In the genomic region with DNA sequence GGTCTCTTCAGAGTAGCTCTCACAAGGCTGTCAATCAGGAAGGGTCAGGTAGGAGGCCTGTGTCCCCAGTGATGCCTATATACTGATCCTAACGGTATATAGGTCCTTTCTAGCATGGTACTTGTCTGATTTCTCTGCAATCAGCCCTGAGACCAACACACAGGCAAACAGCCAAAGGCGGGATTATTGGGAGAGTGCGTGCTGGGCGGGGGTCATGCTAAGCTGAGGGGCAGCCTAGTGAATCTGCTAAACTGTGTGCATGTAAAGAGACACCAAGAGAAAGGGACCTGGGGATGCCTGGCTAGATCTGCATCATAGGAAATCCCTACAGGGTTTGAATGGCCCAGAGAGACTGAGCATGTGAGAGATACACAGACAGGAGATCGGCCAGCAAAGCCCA, we compare ENCODE assay signal across 8 mouse cellular contexts. TPM values are rescaled to one million over a fixed set of nuclear protein-coding genes. Genes with fewer than 3 reads are reported as not detected.
DNase-seq lines count a peak whose midpoint lies in the region; ATAC-seq lines count a peak whose summit lies in the region.
"Had no signal": no experiment of that assay in that cellular context is flagged by ENCODE, and none has a peak within 500 bp of the region (broad histone marks: within the 10 kb centered on the region; RNA-seq: fewer than 3 reads in every experiment).

No protein-coding gene starts in this region.

- ATAC-seq in forebrain, embryonic 12.5 days (ENCODE audit: low FRiP score), result no peak
- ATAC-seq in stomach, embryonic 14.5 days (ENCODE audit: insufficient number of reproducible peaks, insufficient read depth, low FRiP score, low read depth), result no peak

- intact Hi-C loops in left cerebral cortex, postnatal 4 days (cut with DNase I), result no loop called here

- H3K27ac ChIP-seq in forebrain, embryonic 12.5 days, result peak overlapping the region; percentile 95
- H3K27ac ChIP-seq in limb, embryonic 10.5 days, result peak overlapping the region; percentile 95
- peak overlapping the region; percentile 91 for H3K27ac ChIP-seq in stomach, embryonic 14.5 days (ENCODE audit: low read length)

- peaks cover 55% of the 10 kb centered on the region for H3K4me1 ChIP-seq in forebrain, embryonic 12.5 days
- H3K4me1 ChIP-seq in limb, embryonic 10.5 days, result peaks cover 49% of the 10 kb centered on the region
- H3K4me1 ChIP-seq in stomach, embryonic 14.5 days (ENCODE audit: control insufficient read depth, insufficient read depth, low read length), result peaks cover 27% of the 10 kb centered on the region

- 59% methylated on average over 5 of the region's 5 CpGs for WGBS in forebrain, embryonic 12.5 days
- 79% methylated on average over 5 of the region's 5 CpGs for WGBS in limb, embryonic 10.5 days
- 86% methylated on average over 5 of the region's 5 CpGs for WGBS in stomach, embryonic 14.5 days

- peaks cover 7% of the 10 kb centered on the region; the same call in 1 of the 2 replicates for H3K36me3 ChIP-seq in forebrain, embryonic 12.5 days (replicated peaks)
- peaks cover 10% of the 10 kb centered on the region for H3K36me3 ChIP-seq in limb, embryonic 10.5 days
- 0 out of 2 replicates have a peak, but pooled peaks cover 3% of the 10 kb centered on the region for H3K36me3 ChIP-seq in stomach, embryonic 14.5 days (ENCODE audit: control insufficient read depth, insufficient read depth, low read length)

- no peaks in the 10 kb centered on the region for H3K9me3 ChIP-seq in forebrain, embryonic 12.5 days
- H3K9me3 ChIP-seq in limb, embryonic 10.5 days (replicated peaks), result no peaks in the 10 kb centered on the region
- no peaks in the 10 kb centered on the region for H3K9me3 ChIP-seq in stomach, embryonic 14.5 days (ENCODE audit: control insufficient read depth, low read depth, low read length)
- H3K9me3 ChIP-seq: liver, embryonic 15.5 days had no signal

- H3K9ac ChIP-seq in forebrain, embryonic 12.5 days, result peak overlapping the region; percentile 56; the same call in 1 of the 2 replicates
- no peak overlapping the region for H3K9ac ChIP-seq in stomach, embryonic 14.5 days (replicated peaks; ENCODE audit: low read depth, low read length)
- H3K9ac ChIP-seq: liver, embryonic 15.5 days had no signal

- H3K4me3 ChIP-seq in forebrain, embryonic 12.5 days (replicated peaks), result no peak overlapping the region
- no peak overlapping the region for H3K4me3 ChIP-seq in limb, embryonic 10.5 days
- no peak overlapping the region for H3K4me3 ChIP-seq in stomach, embryonic 14.5 days (ENCODE audit: low read depth, low read length)
- H3K4me3 ChIP-seq: liver, embryonic 15.5 days had no signal

- DNase-seq in left cerebral cortex, postnatal 4 days, result peak; percentile 59
- no peak for DNase-seq in left cerebral cortex, adult 18-20 months (ENCODE audit: low spot score in 2 of 2)
- no peak for DNase-seq in limb, embryonic 10.5 days (ENCODE audit: low spot score)
- no peak for DNase-seq in adrenal gland, adult 8-10 months
- no peak for DNase-seq in adrenal gland, postnatal 14 days

- peak overlapping the region; percentile 69 for H3K4me2 ChIP-seq in forebrain, embryonic 12.5 days
- H3K4me2 ChIP-seq in stomach, embryonic 14.5 days (replicated peaks; ENCODE audit: low read depth, low read length), result no peak overlapping the region
- H3K4me2 ChIP-seq: liver, embryonic 15.5 days had no signal

- H3K27me3 ChIP-seq in forebrain, embryonic 12.5 days, result no peaks in the 10 kb centered on the region
- H3K27me3 ChIP-seq in limb, embryonic 10.5 days (ENCODE audit: low read depth, poor library complexity, severe bottlenecking), result peaks cover 10% of the 10 kb centered on the region; the same call in 1 of the 2 replicates
- no peaks in the 10 kb centered on the region for H3K27me3 ChIP-seq in stomach, embryonic 14.5 days (ENCODE audit: control insufficient read depth, insufficient read depth, low read length)

RNA-seq across cellular contexts. Expression of gene Hes6, which starts 1.5 kb away (rescaled TPM):
- 10 to 100 TPM; 61.6 to 65.6 TPM for total RNA-seq in left cerebral cortex, postnatal 4 days (2021)
- 10 to 100 TPM; 15.3 to 17.4 TPM for total RNA-seq in left cerebral cortex, adult 18-20 months (2021)
- 295 and 297 TPM in 2 replicates for polyA plus RNA-seq in forebrain, embryonic 12.5 days (2016; fragmentation: Nextera tagmentation; extraction: Ambion mirVana)
- 86.2 and 111 TPM in 2 replicates for polyA plus RNA-seq in limb, embryonic 10.5 days (2016; fragmentation: Nextera tagmentation; extraction: Ambion mirVana)
- polyA plus RNA-seq in stomach, embryonic 14.5 days (2014; fragmentation: Nextera tagmentation; extraction: Ambion mirVana), result 65.7 and 78.1 TPM in 2 replicates
- 100 to 1,000 TPM; 178 to 376 (median 294) TPM for total RNA-seq in adrenal gland, adult 8-10 months (2022)
- total RNA-seq in adrenal gland, postnatal 14 days (2021), result 182 and 223 TPM in 2 replicates

RNA-seq across cellular contexts. Expression of gene Ilkap, which starts 16.7 kb away (rescaled TPM):
- total RNA-seq in left cerebral cortex, postnatal 4 days (2021), result 10 to 100 TPM; 84.7 to 89.3 TPM
- total RNA-seq in left cerebral cortex, adult 18-20 months (2021), result 10 to 100 TPM; 60.1 to 64.3 TPM
- 153 and 163 TPM in 2 replicates for polyA plus RNA-seq in forebrain, embryonic 12.5 days (2016; fragmentation: Nextera tagmentation; extraction: Ambion mirVana)
- polyA plus RNA-seq in limb, embryonic 10.5 days (2016; fragmentation: Nextera tagmentation; extraction: Ambion mirVana), result 185 and 190 TPM in 2 replicates
- 134 and 146 TPM in 2 replicates for polyA plus RNA-seq in stomach, embryonic 14.5 days (2014; fragmentation: Nextera tagmentation; extraction: Ambion mirVana)
- 100 to 1,000 TPM in 3 of 4 experiments, 10 to 100 TPM in 1; 89.4 to 138 (median 108) TPM for total RNA-seq in adrenal gland, adult 8-10 months (2022)
- total RNA-seq in adrenal gland, postnatal 14 days (2021), result 99.4 and 110 TPM in 2 replicates

RNA-seq across cellular contexts. Expression of gene Per2, which starts 43.8 kb away (rescaled TPM):
- 10 to 100 TPM in 1 of 2 experiments, 1 to 10 TPM in 1; 8.4 to 10.7 TPM for total RNA-seq in left cerebral cortex, postnatal 4 days (2021)
- 10 to 100 TPM; 39.0 to 39.1 TPM for total RNA-seq in left cerebral cortex, adult 18-20 months (2021)
- 3.7 and 3.9 TPM in 2 replicates for polyA plus RNA-seq in forebrain, embryonic 12.5 days (2016; fragmentation: Nextera tagmentation; extraction: Ambion mirVana)
- polyA plus RNA-seq in limb, embryonic 10.5 days (2016; fragmentation: Nextera tagmentation; extraction: Ambion mirVana), result 1.8 and 2.4 TPM in 2 replicates
- polyA plus RNA-seq in stomach, embryonic 14.5 days (2014; fragmentation: Nextera tagmentation; extraction: Ambion mirVana), result 7.3 and 9.5 TPM in 2 replicates
- 10 to 100 TPM; 42.5 to 75.0 (median 45.4) TPM for total RNA-seq in adrenal gland, adult 8-10 months (2022)
- total RNA-seq in adrenal gland, postnatal 14 days (2021), result 38.3 and 42.3 TPM in 2 replicates

RNA-seq across cellular contexts. Expression of gene Erfe, which starts 49.1 kb away (rescaled TPM):
- under 1 TPM; 0.22 to 0.32 TPM for total RNA-seq in left cerebral cortex, postnatal 4 days (2021)
- total RNA-seq in left cerebral cortex, adult 18-20 months (2021), result under 1 TPM; 0.30 to 0.58 TPM
- 0.90 and 0.95 TPM in 2 replicates for polyA plus RNA-seq in forebrain, embryonic 12.5 days (2016; fragmentation: Nextera tagmentation; extraction: Ambion mirVana)
- 1.4 and 1.8 TPM in 2 replicates for polyA plus RNA-seq in limb, embryonic 10.5 days (2016; fragmentation: Nextera tagmentation; extraction: Ambion mirVana)
- polyA plus RNA-seq in stomach, embryonic 14.5 days (2014; fragmentation: Nextera tagmentation; extraction: Ambion mirVana), result 2.1 and 2.5 TPM in 2 replicates
- total RNA-seq in adrenal gland, adult 8-10 months (2022), result 1 to 10 TPM; 1.7 to 8.3 (median 4.8) TPM
- 7.3 and 9.1 TPM in 2 replicates for total RNA-seq in adrenal gland, postnatal 14 days (2021)
